Mouse (Mus musculus) C2C12 (cell line): ENCODE measurements at regions not wholly inside any gene's neighbourhood (a gene's known extent, or its start where the extent isn't known, plus 50 kb on each side); places are given as distances from the start of the nearest gene placed in this dataset.
A peak's percentile ranks its signal among the peaks of the same experiment; 100 is the strongest.

ENCODE experiments used
- H3K27me3 ChIP-seq: one replicate; pipeline ENCODE4 v1.6.1; 2011; ENCODE audit not compliant: control insufficient read depth, insufficient read depth, insufficient read length
- H3K36me3 ChIP-seq: one replicate; pipeline ENCODE4 v1.6.1; 2011; ENCODE audit not compliant: control insufficient read depth, insufficient read depth
- H3K4me3 ChIP-seq: one replicate; pipeline ENCODE4 v1.5.1; 2011; ENCODE audit warnings: mild to moderate bottlenecking, control low read depth; ENCODE audit not compliant: poor library complexity, insufficient read depth, severe bottlenecking
- H3K79me2 ChIP-seq: one replicate; pipeline ENCODE4 v1.6.1; 2011; ENCODE audit not compliant: control insufficient read depth, insufficient read depth
- H3K79me3 ChIP-seq: one replicate; pipeline ENCODE4 v1.6.1; 2011; ENCODE audit warnings: low read depth, control low read depth
- H3ac ChIP-seq: one replicate; pipeline ENCODE3; 2011; ENCODE audit warnings: low read depth; ENCODE audit not compliant: control insufficient read depth, insufficient read length
- CEBPB ChIP-seq: IDR thresholded peaks from one replicate; pipeline ENCODE4 v1.6.1; 2011; ENCODE audit warnings: low read depth, mild to moderate bottlenecking, control low read depth, moderate library complexity
- CTCF ChIP-seq: IDR thresholded peaks from one replicate; pipeline ENCODE4 v1.5.1; 2011; ENCODE audit not compliant: control insufficient read depth, insufficient read depth, insufficient read length
- FOSL1 ChIP-seq: IDR thresholded peaks from one replicate; pipeline ENCODE4 v1.8.0; 2011; ENCODE audit warnings: mild to moderate bottlenecking, low read length; ENCODE audit not compliant: poor library complexity, insufficient read depth, severe bottlenecking
- MAX ChIP-seq: IDR thresholded peaks from one replicate; pipeline ENCODE4 v1.6.1; 2011; ENCODE audit warnings: mild to moderate bottlenecking, control low read depth
- MYOD1 ChIP-seq: IDR thresholded peaks from one replicate; pipeline ENCODE4 v1.6.1; 2011; ENCODE audit warnings: low read depth; ENCODE audit not compliant: control insufficient read depth, insufficient read length
- MYOG ChIP-seq: IDR thresholded peaks from one replicate; pipeline ENCODE4 v1.6.1; 2011; ENCODE audit not compliant: control insufficient read depth, insufficient read length; ENCODE audit errors: extremely low read depth
- USF1 ChIP-seq: IDR thresholded peaks from one replicate; pipeline ENCODE4 v1.6.1; 2011; ENCODE audit warnings: low read depth, mild to moderate bottlenecking, control low read depth, moderate library complexity

DNA sequence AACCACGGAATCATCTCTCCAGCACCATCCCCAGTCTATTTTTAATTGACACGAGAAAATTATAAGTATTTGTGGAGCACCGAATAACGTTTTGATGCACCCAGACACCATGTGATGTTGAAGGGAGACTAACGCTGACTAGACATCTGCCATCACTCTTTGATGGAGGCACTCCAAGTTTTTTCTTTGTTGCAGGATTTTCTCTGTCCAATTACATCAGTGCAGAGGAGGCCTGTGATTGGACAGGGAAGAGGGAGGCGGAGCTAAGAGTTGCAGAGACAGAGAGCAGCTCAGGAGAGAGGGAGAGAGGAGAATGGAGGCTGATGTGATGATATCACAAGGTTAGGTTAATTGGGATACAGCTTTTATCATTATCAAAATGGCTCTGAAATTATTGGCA lies 105.6 kb upstream of the Ctnnb1 start:
- no peak overlapping the region for H3K4me3 ChIP-seq
- no peaks in the 10 kb centered on the region for H3K79me2 ChIP-seq
- no peaks in the 10 kb centered on the region for H3K27me3 ChIP-seq
- no peaks in the 10 kb centered on the region for H3K36me3 ChIP-seq
- TF ChIP-seq MYOG (no peak), CEBPB (no peak), CTCF (no peak), MAX (no peak), MYOD1 (no peak), USF1 (no peak), FOSL1 (no peak)
- no peak overlapping the region for H3ac ChIP-seq
- no peaks in the 10 kb centered on the region for H3K79me3 ChIP-seq

DNA sequence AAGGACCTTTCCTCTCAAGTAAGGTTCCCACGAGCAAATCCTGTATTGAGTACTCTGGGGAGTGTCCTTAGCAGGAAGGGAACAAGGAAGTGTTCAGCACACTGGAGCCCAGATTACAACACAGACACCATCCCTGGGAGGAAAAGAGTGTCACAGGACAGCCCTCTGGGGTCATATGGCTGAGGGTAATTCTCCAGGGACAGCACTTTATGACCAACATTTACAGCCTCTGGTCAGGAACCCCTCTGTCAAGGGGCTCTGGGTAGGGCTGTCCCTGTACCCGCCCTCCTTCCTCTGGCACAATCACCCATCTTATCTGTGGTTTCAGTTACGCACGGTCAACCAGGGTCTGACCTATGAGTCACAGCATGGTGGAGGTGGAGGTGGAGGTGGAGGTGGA lies 102.8 kb upstream of the Ctnnb1 start:
- Histone ChIP-seq H3K79me2 (no peaks in the 10 kb centered on the region), H3K4me3 (no peak overlapping the region), H3K79me3 (no peaks in the 10 kb centered on the region), H3K27me3 (no peaks in the 10 kb centered on the region), H3K36me3 (no peaks in the 10 kb centered on the region), H3ac (no peak overlapping the region)
- TF ChIP-seq CTCF (no peak), CEBPB (peak; percentile 35), FOSL1 (peak; percentile 12), MAX (no peak), USF1 (peak; percentile 73), MYOD1 (no peak), MYOG (no peak)

DNA sequence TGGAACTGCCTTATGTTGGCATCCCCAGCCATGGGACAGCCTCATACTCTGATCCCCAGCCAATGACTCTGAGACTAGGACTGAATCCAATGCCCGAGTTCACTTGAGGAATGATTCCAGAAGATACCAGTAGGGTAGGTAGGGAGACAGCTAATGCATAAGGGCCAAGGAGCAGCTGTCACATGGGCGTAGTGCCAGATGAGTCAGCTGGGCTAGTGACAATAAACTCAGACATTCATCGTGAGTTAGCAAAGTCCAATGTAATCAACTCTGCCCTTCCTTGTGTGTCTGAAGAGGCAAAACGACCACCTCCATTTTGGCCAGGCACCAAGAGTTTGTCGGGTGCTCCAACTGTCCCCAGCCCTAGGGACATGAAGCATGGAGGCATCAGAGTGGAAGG lies 98.5 kb upstream of the Ctnnb1 start:
- no peaks in the 10 kb centered on the region for H3K79me3 ChIP-seq
- peak; percentile 3 for TF ChIP-seq MAX
- no peak for TF ChIP-seq CEBPB
- no peak for TF ChIP-seq CTCF
- no peak for TF ChIP-seq MYOG
- peak; percentile 99 for TF ChIP-seq MYOD1
- peak; percentile 68 for TF ChIP-seq FOSL1
- peak; percentile 63 for TF ChIP-seq USF1
- no peaks in the 10 kb centered on the region for H3K79me2 ChIP-seq
- H3ac ChIP-seq, result no peak overlapping the region
- H3K27me3 ChIP-seq, result no peaks in the 10 kb centered on the region
- H3K4me3 ChIP-seq, result no peak overlapping the region
- H3K36me3 ChIP-seq, result no peaks in the 10 kb centered on the region

DNA sequence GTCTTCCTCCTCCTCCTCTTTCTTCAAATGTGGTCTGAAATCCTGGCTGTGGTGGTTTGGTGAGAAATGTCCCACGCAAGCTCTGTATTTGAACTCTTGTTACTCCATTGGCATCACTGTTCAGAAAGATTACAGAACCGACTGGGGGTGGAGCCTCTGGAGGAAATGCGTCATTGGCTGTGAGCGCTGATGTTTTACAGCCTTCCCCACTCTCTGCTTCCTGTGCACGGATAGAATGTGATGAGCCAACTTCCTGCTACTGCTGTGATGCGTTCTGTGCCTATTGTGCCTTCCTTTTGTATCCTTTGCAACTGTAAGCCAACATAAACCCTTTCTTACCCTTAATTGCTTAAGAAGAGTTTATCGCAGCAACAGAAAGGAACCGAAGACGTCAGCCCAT lies 94.8 kb upstream of the Ctnnb1 start:
- no peaks in the 10 kb centered on the region for H3K79me3 ChIP-seq
- H3K36me3 ChIP-seq, result no peaks in the 10 kb centered on the region
- H3ac ChIP-seq, result no peak overlapping the region
- TF ChIP-seq CTCF, result no peak
- H3K4me3 ChIP-seq, result no peak overlapping the region
- H3K79me2 ChIP-seq, result no peaks in the 10 kb centered on the region
- no peaks in the 10 kb centered on the region for H3K27me3 ChIP-seq

DNA sequence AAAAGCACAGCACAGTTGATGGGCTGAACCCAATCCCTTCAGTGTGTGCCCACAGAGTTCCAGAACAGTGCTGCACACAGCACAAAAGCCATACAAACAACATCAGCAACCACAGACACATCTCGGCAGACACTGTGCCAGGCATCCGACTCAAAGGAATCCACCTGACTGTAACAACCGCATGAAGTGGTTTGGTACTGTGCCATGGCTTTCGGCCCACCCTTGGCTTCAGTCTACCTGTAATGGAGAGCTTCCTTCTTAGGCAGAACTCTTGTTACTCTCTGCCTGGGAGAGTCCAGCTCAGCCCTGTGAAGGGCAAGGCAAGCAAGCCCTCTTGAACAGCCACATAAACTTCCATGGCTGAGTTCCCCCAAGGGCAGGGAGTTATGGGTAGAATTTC lies 93.4 kb upstream of the Ctnnb1 start:
- H3ac ChIP-seq, result no peak overlapping the region
- no peak overlapping the region for H3K4me3 ChIP-seq
- H3K79me2 ChIP-seq, result no peaks in the 10 kb centered on the region
- TF ChIP-seq CTCF, result no peak
- TF ChIP-seq USF1, result no peak
- no peak for TF ChIP-seq FOSL1
- no peak for TF ChIP-seq CEBPB
- TF ChIP-seq MAX, result no peak
- no peak for TF ChIP-seq MYOG
- no peak for TF ChIP-seq MYOD1
- no peaks in the 10 kb centered on the region for H3K36me3 ChIP-seq
- no peaks in the 10 kb centered on the region for H3K27me3 ChIP-seq
- no peaks in the 10 kb centered on the region for H3K79me3 ChIP-seq

DNA sequence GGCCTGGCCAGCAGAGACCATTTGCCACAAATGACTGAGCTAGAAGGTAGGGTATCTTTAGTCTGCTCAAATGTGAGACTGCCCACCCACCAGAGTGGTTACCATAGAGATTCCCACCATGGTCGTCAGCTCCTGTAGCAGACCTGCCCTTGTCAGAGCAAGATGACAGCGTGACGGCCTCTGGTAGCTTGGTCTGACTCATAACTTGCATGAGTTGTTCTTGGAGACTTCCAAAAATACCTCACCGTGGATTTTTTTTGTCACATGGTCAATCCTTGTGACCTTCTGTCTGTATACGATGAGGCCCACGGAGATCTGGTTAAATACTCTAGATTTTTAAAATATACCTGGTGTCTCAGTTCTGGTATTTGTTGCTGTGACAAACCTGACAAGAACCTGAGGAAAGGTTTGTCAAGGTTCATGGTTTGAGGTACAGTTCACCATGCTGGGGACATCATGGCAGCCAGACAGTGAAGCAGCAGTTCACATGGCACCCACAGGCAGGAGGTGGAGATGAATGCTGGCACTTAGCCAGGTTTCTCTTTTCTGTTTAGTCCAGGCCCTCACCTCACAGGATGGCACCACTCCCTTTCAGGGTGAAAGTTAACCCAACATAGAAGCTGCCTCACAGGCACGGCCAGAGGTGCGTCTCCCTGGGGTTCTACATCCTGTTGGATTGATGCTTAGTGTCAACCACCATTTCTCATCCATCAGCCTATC lies 91.4 kb upstream of the Ctnnb1 start:
- H3ac ChIP-seq, result no peak overlapping the region
- no peaks in the 10 kb centered on the region for H3K27me3 ChIP-seq
- TF ChIP-seq CEBPB (no peak), USF1 (peak; percentile 52)
- H3K79me3 ChIP-seq, result no peaks in the 10 kb centered on the region
- H3K79me2 ChIP-seq, result no peaks in the 10 kb centered on the region
- H3K4me3 ChIP-seq, result no peak overlapping the region
- H3K36me3 ChIP-seq, result no peaks in the 10 kb centered on the region
